Mouse (Mus musculus) CD4-positive, CD25-positive, alpha-beta regulatory T cell, adult 9 weeks (primary cell): Measurements from ENCODE around the gene Vmn2r43. TPM values are rescaled to one million over a fixed set of nuclear protein-coding genes. Genes with fewer than 3 reads are reported as not detected.

Experiments used
- polyA plus RNA-seq: library from polyadenylated mRNA; unstranded; fragments of 100-300 nt; shearing (Covaris generic); gene quantifications from one replicate; pipeline ENCODE4 v1.2.1, GENCODE M21; 2017

The Vmn2r43 gene
- not detected for polyA plus RNA-seq

GRCm38 (mm10) chr7:8260499-8260898, at the start of gene Vmn2r43:
TSS of gene Vmn2r43 (minus strand) at chr7:8260599.

GRCm38 (mm10) chr7:8200220-8200619, 60.2 kb downstream of the Vmn2r43 start, which contains the start of gene Vmn2r42:
TSS of gene Vmn2r42 (minus strand) at chr7:8200320.

Other genes starting within 250 kb of the Vmn2r43 start
- not detected for gene Vmn2r41, start 98.9 kb downstream of the Vmn2r43 start, polyA plus RNA-seq
- gene Vmn2r42, start 60.3 kb downstream of the Vmn2r43 start, polyA plus RNA-seq, result not detected
- gene Vmn2r44, start 122.7 kb upstream of the Vmn2r43 start, polyA plus RNA-seq, result not detected
- not detected for gene Vmn2r45, start 228.5 kb upstream of the Vmn2r43 start, polyA plus RNA-seq